Mouse (Mus musculus) heart, postnatal 0 days (tissue): ENCODE results near the gene RPS10-NUDT3. TPM values are rescaled to one million over a fixed set of nuclear protein-coding genes. Genes with fewer than 3 reads are reported as not detected.
A peak's percentile ranks its signal among the peaks of the same experiment; 100 is the strongest.

Experiments used
- ATAC-seq: fragments of 200-750 bp; cut with Nextera tagmentation; 2 replicates; pipeline ENCODE4 v1.8.0; 2017; ENCODE audit warnings: low read depth, moderate number of reproducible peaks, moderate library complexity; ENCODE audit not compliant: insufficient read depth
- DNase-seq: peaks from one replicate; pipeline ENCODE4 v3.0.0-alpha.2; 2016; ENCODE audit warnings: low spot score
- H3K27ac ChIP-seq: fragments of 300-500 bp; sonication (generic); 2 replicates; pipeline ENCODE4 v1.5.1; 2014; ENCODE audit warnings: low read depth, mild to moderate bottlenecking
- H3K27me3 ChIP-seq: fragments of 300-500 bp; sonication (generic); 2 replicates; pipeline ENCODE4 v1.6.1; 2014; ENCODE audit warnings: low read length, mixed read lengths; ENCODE audit not compliant: control insufficient read depth, insufficient read depth
- H3K36me3 ChIP-seq: fragments of 300-500 bp; sonication (generic); replicated peaks from 2 replicates; pipeline ENCODE4 v1.6.1; 2014; ENCODE audit warnings: low read length, mixed read lengths; ENCODE audit not compliant: control insufficient read depth, insufficient read depth
- H3K4me1 ChIP-seq: fragments of 300-500 bp; sonication (generic); 2 replicates; pipeline ENCODE4 v1.6.1; 2014; ENCODE audit warnings: antibody characterized with exemption; ENCODE audit not compliant: control insufficient read depth, insufficient read depth
- H3K4me2 ChIP-seq: fragments of 300-500 bp; sonication (generic); 2 replicates; pipeline ENCODE4 v1.6.1; 2014; ENCODE audit warnings: low read depth, mild to moderate bottlenecking, low read length, moderate library complexity
- H3K4me3 ChIP-seq: fragments of 300-500 bp; sonication (generic); 2 replicates; pipeline ENCODE4 v1.5.1; 2014; ENCODE audit warnings: low read depth, low read length
- H3K9ac ChIP-seq: fragments of 300-500 bp; sonication (generic); replicated peaks from 2 replicates; pipeline ENCODE4 v1.6.1; 2014; ENCODE audit warnings: low read depth, low read length, mixed read lengths
- H3K9me3 ChIP-seq: fragments of 300-500 bp; sonication (generic); replicated peaks from 2 replicates; pipeline ENCODE4 v1.6.1; 2016; ENCODE audit warnings: low read length; ENCODE audit not compliant: control insufficient read depth
- CTCF ChIP-seq: IDR thresholded peaks from 2 replicates; pipeline ENCODE4 v1.5.1; 2016; ENCODE audit warnings: antibody characterized with exemption, control low read depth, low read depth
- EP300 ChIP-seq: IDR thresholded peaks from 2 replicates; pipeline ENCODE4 v1.6.1; 2016; ENCODE audit warnings: antibody characterized with exemption, low read depth
- WGBS: fragments of 180-500 bp; shearing (Covaris S2); extraction: QIAGEN DNeasy Blood & Tissue Kit; methylation state at CpG from one replicate; pipeline ENCODE4 v1.1.7; 2014; 5-methylcytosine and 5-hydroxymethylcytosine counted together
- polyA plus RNA-seq: library from polyadenylated mRNA; unstranded; fragments of >200 nt; fragmentation: Nextera tagmentation; extraction: Ambion mirVana; gene quantifications from 2 replicates; pipeline ENCODE4 v1.2.1, GENCODE M21; 2015
- total RNA-seq: library from RNA; depleted of rRNA; stranded (reverse); fragments of >200 nt; gene quantifications from 2 replicates; pipeline ENCODE4 v1.2.3, GENCODE M21; 2014; ENCODE audit warnings: low replicate concordance

Gene RPS10-NUDT3
- total and polyA plus RNA-seq, 2 experiments from 2014 or later, result not detected

DNA sequence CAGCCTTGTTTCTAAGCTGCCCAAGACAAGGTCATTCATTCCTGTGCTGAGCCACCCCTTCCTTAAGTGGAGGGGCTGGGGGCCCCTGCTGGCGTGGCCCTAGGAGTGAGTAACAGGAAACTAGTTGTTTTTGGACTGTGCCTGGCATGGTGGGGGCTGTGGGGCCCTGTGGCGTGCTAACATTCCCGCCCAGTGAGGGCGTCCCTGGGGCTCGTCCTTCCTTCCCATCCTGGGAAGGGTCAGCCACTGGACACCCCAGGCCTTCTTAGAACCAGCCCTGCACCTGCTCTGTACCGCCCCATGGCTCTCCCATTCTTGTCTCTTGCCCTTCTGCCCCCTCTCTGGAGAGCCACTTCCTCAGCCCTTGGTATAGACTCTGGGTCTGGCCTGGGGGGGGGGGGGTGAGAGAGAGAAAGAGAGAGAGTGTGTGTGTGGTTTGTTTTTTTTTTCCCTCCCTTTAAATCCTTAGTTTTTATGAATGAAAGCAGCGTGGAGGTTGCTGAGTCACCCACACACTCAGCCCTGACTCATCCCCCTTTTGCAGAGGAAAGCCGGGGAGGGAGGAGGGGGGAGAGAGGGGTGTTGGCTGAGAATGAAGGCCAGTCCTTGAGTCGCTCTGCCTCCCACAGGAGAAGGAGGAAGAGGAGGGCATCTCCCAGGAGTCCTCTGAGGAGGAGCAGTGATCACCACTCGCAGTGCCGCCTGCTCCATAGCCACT, 73.1 kb downstream of the RPS10-NUDT3 start:
- no peak overlapping the region for H3K9ac ChIP-seq
- ATAC-seq, result no peak
- DNase-seq, result no peak
- no peak overlapping the region for H3K4me2 ChIP-seq
- no peak for TF ChIP-seq EP300
- TF ChIP-seq CTCF, result no peak
- H3K4me1 ChIP-seq, result peaks cover 14% of the 10 kb centered on the region
- H3K36me3 ChIP-seq, result no peaks in the 10 kb centered on the region
- 43% methylated on average over 8 of the region's 11 CpGs for WGBS
- no peaks in the 10 kb centered on the region for H3K27me3 ChIP-seq
- H3K27ac ChIP-seq, result no peak overlapping the region
- no peak overlapping the region for H3K4me3 ChIP-seq
- H3K9me3 ChIP-seq, result no peaks in the 10 kb centered on the region

GRCm38 (mm10) chr17:27560926-27561480, 74.0 kb downstream of the RPS10-NUDT3 start:
- Histone ChIP-seq H3K36me3 (no peaks in the 10 kb centered on the region), H3K27me3 (no peaks in the 10 kb centered on the region), H3K4me1 (peaks cover 14% of the 10 kb centered on the region), H3K4me3 (no peak overlapping the region), H3K9ac (no peak overlapping the region), H3K9me3 (no peaks in the 10 kb centered on the region), H3K4me2 (no peak overlapping the region), H3K27ac (no peak overlapping the region)
- no peak for TF ChIP-seq CTCF
- no peak for TF ChIP-seq EP300
- ATAC-seq (no peak), DNase-seq (no peak)
- 80% methylated on average over 13 of the region's 13 CpGs for WGBS

- Histone ChIP-seq H3K36me3 (no peaks in the 10 kb centered on the region), H3K27ac (no peak overlapping the region), H3K27me3 (no peaks in the 10 kb centered on the region), H3K9me3 (no peaks in the 10 kb centered on the region), H3K4me2 (no peak overlapping the region), H3K4me3 (no peak overlapping the region), H3K4me1 (peaks cover 20% of the 10 kb centered on the region), H3K9ac (no peak overlapping the region)
- ATAC-seq (no peak), DNase-seq (no peak)
- 87% methylated on average over 11 of the region's 12 CpGs for WGBS
- no peak for TF ChIP-seq EP300
- TF ChIP-seq CTCF, result no peak
Measured at GRCm38 (mm10) chr17:27559596-27559995, 75.4 kb downstream of the RPS10-NUDT3 start.

DNA sequence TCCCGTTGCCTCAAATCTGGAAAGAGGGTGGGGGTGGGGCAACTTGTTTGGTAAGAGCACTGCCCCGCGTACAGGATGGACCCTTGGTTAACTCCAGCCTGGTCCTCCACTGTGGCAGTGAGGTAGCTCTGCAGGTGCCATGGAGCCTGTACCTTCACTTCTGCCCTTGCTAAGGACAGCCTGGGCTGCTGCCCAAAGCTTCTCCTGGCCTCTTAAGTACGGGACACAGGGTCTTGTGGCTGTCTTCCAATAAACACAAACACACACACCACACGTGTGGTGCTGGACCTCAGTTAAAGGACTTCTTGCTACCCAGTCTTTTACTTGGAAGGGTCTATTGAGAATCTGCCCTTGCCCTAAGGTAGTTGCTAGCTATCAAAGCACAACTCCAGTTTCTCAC, 76.2 kb downstream of the RPS10-NUDT3 start:
- ATAC-seq (no peak), DNase-seq (no peak)
- 34% methylated on average over 5 of the region's 5 CpGs for WGBS
- Histone ChIP-seq H3K9me3 (no peaks in the 10 kb centered on the region), H3K27ac (no peak overlapping the region), H3K9ac (no peak overlapping the region), H3K27me3 (no peaks in the 10 kb centered on the region), H3K4me2 (peak overlapping the region; percentile 20; the same call in 1 of the 2 replicates), H3K4me3 (peak overlapping the region; percentile 81; the same call in 1 of the 2 replicates), H3K4me1 (peaks cover 20% of the 10 kb centered on the region), H3K36me3 (no peaks in the 10 kb centered on the region)
- TF ChIP-seq CTCF, result no peak

GRCm38 (mm10) chr17:27557927-27558661, 76.9 kb downstream of the RPS10-NUDT3 start:
- Histone ChIP-seq H3K27me3 (no peaks in the 10 kb centered on the region), H3K4me3 (peak overlapping the region; percentile 81), H3K4me1 (peaks cover 20% of the 10 kb centered on the region), H3K4me2 (peak overlapping the region; percentile 96), H3K36me3 (no peaks in the 10 kb centered on the region), H3K9me3 (no peaks in the 10 kb centered on the region), H3K27ac (no peak overlapping the region), H3K9ac (0 out of 2 replicates have a peak overlapping the region, but pooled peaks have one; percentile 4)
- 26% methylated on average over 14 of the region's 14 CpGs for WGBS
- no peak for TF ChIP-seq CTCF
- TF ChIP-seq EP300, result no peak
- DNase-seq (no peak), ATAC-seq (no peak)
